Mouse (Mus musculus) layer of hippocampus, adult 11-12 months (tissue): ENCODE measurements around the gene Sh3bp5.

ENCODE experiments used
- DNase-seq: peaks from one replicate; pipeline ENCODE4 v3.0.0; 2022; ENCODE audit warnings: low spot score

Sh3bp5 gene

DNA sequence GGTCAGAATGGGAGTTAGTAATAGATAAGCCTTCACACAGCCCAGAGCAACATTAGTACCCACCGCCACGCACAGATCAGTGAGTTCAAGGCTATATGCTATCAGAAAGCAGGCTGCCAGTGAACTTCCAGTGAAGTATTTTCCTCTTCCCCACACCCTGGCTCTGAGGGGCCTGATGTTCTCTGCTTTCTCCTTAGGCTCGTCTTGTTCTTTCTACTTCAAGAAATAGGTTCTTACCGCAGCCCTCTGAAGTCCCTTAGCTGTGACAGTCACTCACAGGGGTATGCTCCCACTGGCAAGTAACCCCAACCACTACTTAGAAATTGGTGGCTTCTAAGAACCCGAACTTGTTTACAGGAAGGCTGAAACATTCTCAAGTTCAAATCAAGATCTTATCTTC, 2.8 kb downstream of the Sh3bp5 start:
- DNase-seq: no peak

- no peak for DNase-seq
Measured at GRCm38 (mm10) chr14:31432424-31432823, 3.5 kb downstream of the Sh3bp5 start.

GRCm38 (mm10) chr14:31431789-31432330, 4.0 kb downstream of the Sh3bp5 start:
- no peak for DNase-seq

DNA sequence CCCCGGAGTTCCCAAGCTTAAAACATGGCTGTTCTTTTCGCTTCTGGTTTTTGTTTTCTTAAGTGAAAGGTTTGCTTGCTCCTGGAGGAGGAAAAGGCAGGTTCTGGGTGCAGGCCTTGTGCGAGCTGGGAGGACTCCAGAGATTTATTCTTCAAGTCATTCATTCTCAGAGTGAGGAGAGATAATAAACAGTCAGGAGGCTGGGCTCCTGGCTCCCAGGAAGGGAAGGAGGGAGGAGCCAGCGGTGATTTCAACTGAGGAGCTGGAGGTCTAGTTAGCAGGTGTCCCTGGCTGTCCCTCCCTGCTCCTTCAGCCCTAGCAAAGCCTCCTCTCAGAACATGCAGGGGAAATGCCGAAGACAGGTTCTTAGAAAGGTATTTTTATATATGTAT, 6.9 kb downstream of the Sh3bp5 start:
- no peak for DNase-seq

- DNase-seq: peak; percentile 82
Measured at GRCm38 (mm10) chr14:31428211-31429003, 7.5 kb downstream of the Sh3bp5 start.

DNA sequence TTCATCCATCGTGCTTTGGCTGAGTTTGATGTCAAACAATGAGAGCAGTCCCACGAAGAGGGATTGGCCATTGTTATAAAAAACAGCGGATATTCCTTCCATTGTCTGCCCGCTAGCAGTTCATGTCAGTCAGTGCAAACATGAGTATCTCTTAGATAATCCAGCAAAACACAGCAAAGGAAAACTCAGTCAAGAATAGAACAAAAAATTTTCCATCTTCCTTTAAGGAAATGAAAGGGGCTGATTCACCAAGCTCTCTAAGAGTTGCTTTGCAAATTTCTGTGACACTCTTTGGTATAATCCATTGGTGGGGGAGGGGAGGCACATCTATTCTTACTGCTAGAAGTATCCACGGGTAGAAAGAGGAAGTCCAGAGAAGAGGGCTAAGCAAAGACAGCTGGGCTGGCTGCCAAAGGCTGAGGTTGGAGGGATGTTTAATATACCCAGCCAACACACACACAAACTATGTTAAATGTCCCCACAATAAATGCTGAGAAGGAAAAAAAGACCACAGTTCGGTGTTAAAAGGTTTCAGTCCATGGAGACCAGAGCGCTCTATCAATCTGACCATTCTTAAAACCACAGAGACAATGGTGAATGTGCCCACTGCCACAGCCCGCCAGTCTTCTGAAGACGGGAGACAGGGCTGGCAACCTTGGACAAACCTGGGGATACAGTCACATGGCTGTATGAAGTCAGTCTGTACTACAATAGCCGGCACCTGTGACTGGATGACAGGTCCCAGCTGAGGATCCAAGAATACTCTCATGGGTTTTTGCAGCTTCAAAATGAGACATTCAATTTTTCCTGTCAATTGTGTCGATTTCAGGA, 12.7 kb downstream of the Sh3bp5 start:
- DNase-seq: peak; percentile 79

GRCm38 (mm10) chr14:31422395-31422794, 13.5 kb downstream of the Sh3bp5 start:
- no peak for DNase-seq

GRCm38 (mm10) chr14:31421509-31422295, 14.2 kb downstream of the Sh3bp5 start:
- DNase-seq: no peak

DNA sequence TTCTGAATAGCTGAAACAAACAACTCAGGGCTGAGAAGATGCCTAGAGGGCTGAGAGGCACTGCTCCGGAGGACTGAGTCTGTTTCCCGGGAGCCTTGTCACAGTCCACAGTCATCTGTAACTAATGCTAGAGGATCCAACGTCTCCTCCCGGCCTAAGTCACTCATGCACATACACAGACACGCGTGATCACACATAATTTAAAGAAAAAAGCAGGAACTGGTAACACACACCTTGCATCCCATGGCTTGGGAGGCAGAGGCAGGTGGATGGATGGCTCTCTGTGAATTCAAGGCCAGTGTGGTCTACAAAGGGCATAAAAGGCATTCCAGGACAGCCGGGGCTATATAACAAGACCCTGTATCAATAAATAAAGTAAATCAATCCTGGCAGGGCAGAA, 14.9 kb downstream of the Sh3bp5 start:
- no peak for DNase-seq

- DNase-seq: no peak
Measured at GRCm38 (mm10) chr14:31420562-31420961, 15.3 kb downstream of the Sh3bp5 start.

DNA sequence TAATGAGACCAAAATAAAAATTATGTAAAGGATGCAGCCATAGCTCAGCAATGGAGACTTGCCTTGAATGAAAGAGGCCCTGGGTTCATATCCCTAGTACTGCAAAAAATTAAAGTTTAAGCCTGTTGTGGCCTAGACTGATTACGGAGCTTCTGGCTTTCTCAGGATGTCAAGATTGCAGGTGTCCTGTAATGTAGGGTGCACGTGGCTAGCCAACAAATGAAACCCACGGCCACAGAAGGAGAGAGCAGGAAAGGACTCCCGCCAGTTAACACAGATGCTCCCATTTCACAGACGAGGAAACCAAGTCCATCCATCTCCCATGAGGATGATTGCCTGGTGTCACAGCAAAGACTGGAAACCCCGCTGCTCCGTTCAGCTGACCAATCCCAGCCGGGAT, 15.7 kb downstream of the Sh3bp5 start:
- no peak for DNase-seq

GRCm38 (mm10) chr14:31419279-31419678, 16.6 kb downstream of the Sh3bp5 start:
- no peak for DNase-seq

DNA sequence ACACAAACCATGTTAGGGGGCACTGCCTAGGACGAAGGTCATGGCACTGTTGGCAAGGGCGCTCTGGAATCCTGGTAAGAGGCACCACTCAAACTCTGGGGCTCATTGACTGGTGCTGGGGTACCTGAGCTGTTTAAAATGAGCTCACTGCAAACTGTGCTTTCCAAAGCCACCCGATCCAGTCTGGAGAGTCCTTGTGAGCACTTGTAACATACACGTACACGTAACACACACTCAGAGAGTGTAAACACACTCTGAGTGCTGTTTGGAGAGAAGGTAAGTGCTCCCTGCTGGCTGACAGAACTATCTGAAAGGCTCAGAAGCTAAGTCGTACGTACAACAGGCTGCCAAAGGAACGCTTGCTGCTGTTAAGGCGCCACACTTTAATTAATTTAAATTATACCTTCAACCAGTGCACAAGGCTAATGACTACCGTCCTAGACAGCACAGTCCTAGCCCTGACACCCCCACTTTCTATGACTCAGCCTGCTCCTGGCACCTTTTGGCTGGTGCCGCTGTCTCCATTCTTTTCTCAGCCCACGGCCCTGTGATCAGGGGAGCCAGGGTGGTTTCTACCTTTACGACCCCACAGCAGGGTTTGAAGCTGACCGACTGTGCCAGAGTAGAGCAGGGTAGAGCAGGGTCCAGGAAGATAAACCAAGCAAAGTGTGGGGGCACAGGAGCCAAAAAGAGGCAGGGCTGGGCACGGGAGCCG, 18.9 kb downstream of the Sh3bp5 start:
- no peak for DNase-seq

- no peak for DNase-seq
Measured at GRCm38 (mm10) chr14:31416411-31416810, 19.5 kb downstream of the Sh3bp5 start.

- DNase-seq: no peak
Measured at GRCm38 (mm10) chr14:31414967-31415376, 20.9 kb downstream of the Sh3bp5 start.

- no peak for DNase-seq
Measured at GRCm38 (mm10) chr14:31414235-31414966, 21.5 kb downstream of the Sh3bp5 start.

DNA sequence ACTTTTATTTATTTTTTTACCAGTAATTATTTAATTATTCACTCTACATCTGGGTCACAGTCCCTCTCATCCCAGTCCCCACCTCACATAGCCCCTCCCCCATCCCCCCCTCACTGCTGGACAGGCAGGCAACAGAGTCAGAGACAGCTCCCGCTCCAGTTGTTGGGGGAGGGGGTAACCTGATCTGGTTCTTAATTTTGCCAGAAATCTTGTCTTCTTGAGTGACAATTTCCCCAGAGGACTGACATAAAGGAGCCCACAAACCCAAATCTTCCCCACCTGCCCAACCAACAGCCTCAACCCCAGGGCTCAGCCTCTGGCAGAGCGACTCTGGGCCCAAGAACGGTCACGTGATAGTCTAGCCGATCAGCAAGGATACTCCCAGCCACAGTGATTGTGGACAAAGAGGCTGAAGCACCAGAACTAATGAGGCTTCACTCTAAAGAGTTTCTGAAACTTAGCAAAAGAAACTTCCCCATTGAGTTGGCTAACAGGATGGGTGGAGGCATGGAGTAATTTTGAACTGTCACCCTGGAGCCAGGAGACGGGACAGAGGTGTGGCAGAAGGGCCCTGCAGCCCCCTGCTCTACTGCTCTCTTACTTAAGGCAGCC, 22.3 kb downstream of the Sh3bp5 start:
- DNase-seq: no peak

- DNase-seq: no peak
Measured at GRCm38 (mm10) chr14:31412651-31413056, 23.2 kb downstream of the Sh3bp5 start.

- peak; percentile 65 for DNase-seq
Measured at GRCm38 (mm10) chr14:31410737-31411136, 25.1 kb downstream of the Sh3bp5 start.

- no peak for DNase-seq
Measured at GRCm38 (mm10) chr14:31410123-31410724, 25.7 kb downstream of the Sh3bp5 start.
